Mouse (Mus musculus) lung, embryonic 14.5 days (tissue): ENCODE measurements around the gene 2210407C18Rik. TPM values are rescaled to one million over a fixed set of nuclear protein-coding genes. Genes with fewer than 3 reads are reported as not detected.
A peak's percentile ranks its signal among the peaks of the same experiment; 100 is the strongest.

Experiments used
- ATAC-seq: fragments of 200-750 bp; cut with Nextera tagmentation; 2 replicates; pipeline ENCODE4 v1.8.0; 2017; ENCODE audit warnings: mild to moderate bottlenecking, moderate TSS enrichment, moderate library complexity; ENCODE audit not compliant: insufficient read depth
- DNase-seq: peaks from one replicate; pipeline ENCODE4 v3.0.0-alpha.2; 2015
- H3K27ac ChIP-seq: fragments of 300-500 bp; sonication (generic); 2 replicates; pipeline ENCODE4 v1.5.1; 2014; ENCODE audit warnings: low read depth, mild to moderate bottlenecking, moderate library complexity
- H3K27me3 ChIP-seq: fragments of 300-500 bp; sonication (generic); 2 replicates; pipeline ENCODE4 v1.6.1; 2014; ENCODE audit warnings: low read length, control low read depth; ENCODE audit not compliant: insufficient read depth
- H3K36me3 ChIP-seq: fragments of 300-500 bp; sonication (generic); 2 replicates; pipeline ENCODE4 v1.6.1; 2014; ENCODE audit warnings: control low read depth; ENCODE audit not compliant: insufficient read depth
- H3K4me1 ChIP-seq: fragments of 300-500 bp; sonication (generic); 2 replicates; pipeline ENCODE4 v1.6.1; 2014; ENCODE audit warnings: antibody characterized with exemption, control low read depth; ENCODE audit not compliant: insufficient read depth
- H3K4me2 ChIP-seq: fragments of 300-500 bp; sonication (generic); 2 replicates; pipeline ENCODE4 v1.6.1; 2014; ENCODE audit warnings: mild to moderate bottlenecking
- H3K4me3 ChIP-seq: fragments of 300-500 bp; sonication (generic); 2 replicates; pipeline ENCODE4 v1.5.1; 2014; ENCODE audit warnings: low read depth, low read length
- H3K9ac ChIP-seq: fragments of 300-500 bp; sonication (generic); 2 replicates; pipeline ENCODE4 v1.6.1; 2014
- H3K9me3 ChIP-seq: fragments of 300-500 bp; sonication (generic); 2 replicates; pipeline ENCODE4 v1.6.1; 2016; ENCODE audit warnings: low read depth, low read length, control low read depth
- CTCF ChIP-seq: IDR thresholded peaks from 2 replicates; pipeline ENCODE4 v1.5.1; 2016; ENCODE audit warnings: antibody characterized with exemption, low read depth
- WGBS: fragments of 180-500 bp; shearing (Covaris S2); extraction: QIAGEN DNeasy Blood & Tissue Kit; methylation state at CpG from one replicate; pipeline ENCODE4 v1.1.7; 2014; 5-methylcytosine and 5-hydroxymethylcytosine counted together
- polyA plus RNA-seq: library from polyadenylated mRNA; unstranded; fragments of >200 nt; fragmentation: Nextera tagmentation; extraction: Ambion mirVana; gene quantifications from 2 replicates; pipeline ENCODE4 v1.2.1, GENCODE M21; 2014

The 2210407C18Rik gene
- polyA plus RNA-seq: not detected in 2 replicates

DNA sequence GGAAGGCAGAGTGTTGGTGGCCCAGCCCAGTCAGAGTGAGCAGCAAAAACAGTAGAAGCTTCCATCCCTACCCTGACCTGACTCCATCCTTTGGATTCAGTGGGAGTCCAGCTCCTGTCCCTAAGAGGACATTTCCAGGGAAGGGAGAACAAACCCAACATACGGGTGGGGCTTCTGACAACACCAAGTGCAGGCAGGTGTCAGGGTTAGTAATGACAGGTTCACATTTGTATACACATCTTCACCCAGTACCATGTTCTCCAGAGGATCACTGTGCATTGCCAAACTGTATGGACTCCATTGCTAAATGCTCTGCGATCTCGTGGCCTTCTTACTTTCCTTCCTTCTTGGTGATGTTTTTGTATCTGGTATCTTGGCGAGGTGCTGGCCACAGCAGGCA is at the start of gene 2210407C18Rik:
Gene 2210407C18Rik (minus strand): TSS at position 101 of the 400 bp plus-strand sequence.
- Histone ChIP-seq H3K27ac (no peak within 1 kb of the TSS), H3K9me3 (no peaks in the 10 kb centered on the region), H3K4me1 (no peaks in the 10 kb centered on the region), H3K36me3 (no peaks in the 10 kb centered on the region), H3K4me3 (no peak within 1 kb of the TSS), H3K4me2 (no peak within 1 kb of the TSS), H3K27me3 (no peaks in the 10 kb centered on the region), H3K9ac (no peak within 1 kb of the TSS)
- TF ChIP-seq CTCF: no peak
- WGBS: 83% methylated on average over 4 of the region's 4 CpGs
- ATAC-seq (no peak), DNase-seq (no peak)

- no peak within 1 kb of the TSS for H3K4me2 ChIP-seq
- no peak for ATAC-seq
- DNase-seq: no peak
- no peak within 1 kb of the TSS for H3K4me3 ChIP-seq
- no peaks in the 10 kb centered on the region for H3K9me3 ChIP-seq
- no peak within 1 kb of the TSS for H3K9ac ChIP-seq
- no peak within 1 kb of the TSS for H3K27ac ChIP-seq
- H3K27me3 ChIP-seq: no peaks in the 10 kb centered on the region
- no peak for TF ChIP-seq CTCF
- no peaks in the 10 kb centered on the region for H3K4me1 ChIP-seq
- no peaks in the 10 kb centered on the region for H3K36me3 ChIP-seq
- WGBS: 83% methylated on average over 4 of the region's 4 CpGs
Measured at GRCm38 (mm10) chr11:58658596-58658995, 42.7 kb upstream of the 2210407C18Rik start, which contains the start of gene Olfr322. Gene Olfr322 (plus strand): TSS chr11:58658782.

DNA sequence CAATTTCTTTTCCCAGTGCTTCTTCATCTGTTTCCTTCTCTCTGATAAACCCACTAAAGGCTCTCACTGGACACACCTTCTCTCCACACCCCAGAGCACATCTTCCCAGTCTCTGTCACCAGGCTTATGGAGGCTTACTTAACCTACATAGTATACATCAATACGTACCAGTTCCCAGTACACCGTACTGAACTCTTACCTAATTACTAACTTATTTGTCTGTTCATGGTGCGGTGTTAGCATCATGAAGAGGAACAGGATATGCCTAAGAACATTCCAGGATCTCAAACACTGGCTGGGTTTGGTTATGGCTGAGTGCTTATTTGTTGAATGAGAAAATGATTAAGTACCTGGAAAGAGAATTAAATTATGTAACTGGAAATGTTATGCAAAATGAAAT is 39.3 kb upstream of the 2210407C18Rik start:
- DNase-seq (no peak), ATAC-seq (no peak)
- no peak overlapping the region for H3K27ac ChIP-seq
- H3K4me1 ChIP-seq: no peaks in the 10 kb centered on the region
- no peak overlapping the region for H3K4me2 ChIP-seq
- no peaks in the 10 kb centered on the region for H3K9me3 ChIP-seq
- H3K9ac ChIP-seq: no peak overlapping the region
- WGBS: 85% methylated on average over 3 of the region's 3 CpGs
- H3K27me3 ChIP-seq: no peaks in the 10 kb centered on the region
- TF ChIP-seq CTCF: no peak
- H3K4me3 ChIP-seq: no peak overlapping the region
- H3K36me3 ChIP-seq: no peaks in the 10 kb centered on the region

DNA sequence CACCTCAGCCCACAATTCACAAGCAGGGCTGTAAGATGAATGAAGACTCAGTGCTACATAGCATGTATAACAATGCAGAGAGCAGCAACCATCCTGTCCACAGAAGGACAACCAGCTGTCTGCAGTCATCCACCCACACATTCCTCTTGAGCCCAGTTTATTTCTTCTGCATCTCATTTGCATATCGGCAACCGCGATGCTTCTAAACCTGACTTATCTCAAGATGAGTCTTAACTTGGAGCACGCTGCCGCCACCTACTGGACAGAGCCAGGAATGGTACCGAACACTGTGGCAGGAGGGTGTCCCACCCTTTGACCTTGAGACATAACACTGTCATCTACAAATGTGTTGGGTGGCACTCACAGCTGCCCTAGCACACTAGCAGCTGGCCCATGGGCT is 27.5 kb upstream of the 2210407C18Rik start:
- Histone ChIP-seq H3K4me2 (no peak overlapping the region), H3K27ac (no peak overlapping the region), H3K9me3 (no peaks in the 10 kb centered on the region), H3K27me3 (peaks cover 11% of the 10 kb centered on the region), H3K4me3 (no peak overlapping the region), H3K36me3 (no peaks in the 10 kb centered on the region), H3K4me1 (no peaks in the 10 kb centered on the region), H3K9ac (no peak overlapping the region)
- ATAC-seq (no peak), DNase-seq (peak; percentile 66)
- TF ChIP-seq CTCF: peak; percentile 68
- WGBS: 35% methylated on average over 6 of the region's 6 CpGs

DNA sequence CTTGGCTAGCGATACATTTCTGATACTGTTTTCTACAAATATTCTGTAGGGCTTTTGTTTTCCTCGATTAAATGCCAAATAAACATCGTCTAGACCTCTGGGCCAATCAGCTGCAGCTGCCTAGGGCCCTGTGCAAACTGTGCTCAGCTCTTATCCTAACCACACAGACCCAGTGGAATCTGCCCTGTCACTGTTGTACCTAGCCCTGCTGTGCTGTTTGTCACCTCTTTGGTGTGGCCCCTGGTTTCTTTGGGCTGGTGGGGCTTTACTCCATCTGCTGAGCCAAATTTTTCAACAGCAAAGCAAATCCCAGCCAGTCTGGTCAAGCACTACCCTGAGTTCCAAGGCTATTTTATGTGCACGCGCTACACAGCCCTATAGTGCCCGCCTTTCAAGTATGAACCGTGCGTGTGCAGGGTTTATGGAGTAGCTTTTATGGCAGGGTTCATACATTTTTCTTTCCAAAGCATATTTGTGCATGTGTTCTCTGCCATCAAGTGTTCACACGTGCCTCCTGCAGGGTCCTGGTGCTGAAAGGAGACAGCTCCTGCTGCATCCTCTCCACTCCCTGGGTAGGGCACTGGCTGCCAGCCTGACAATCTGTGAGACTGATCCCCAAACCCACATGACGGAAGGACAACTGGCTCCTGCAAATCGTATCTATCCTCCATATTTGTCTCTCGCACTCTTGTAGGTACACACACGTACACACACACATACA is 25.9 kb upstream of the 2210407C18Rik start:
- H3K4me3 ChIP-seq: no peak overlapping the region
- H3K27ac ChIP-seq: 0 out of 2 replicates have a peak overlapping the region, but pooled peaks have one; percentile 32
- 0 out of 2 replicates have a peak overlapping the region, but pooled peaks have one; percentile 7 for H3K4me2 ChIP-seq
- ATAC-seq: peak; percentile 60; the same call in 1 of the 2 replicates
- no peak for DNase-seq
- 74% methylated on average over 13 of the region's 13 CpGs for whole genome bisulfite sequencing
- H3K9me3 ChIP-seq: no peaks in the 10 kb centered on the region
- no peaks in the 10 kb centered on the region for H3K36me3 ChIP-seq
- TF ChIP-seq CTCF: no peak
- H3K9ac ChIP-seq: no peak overlapping the region
- peaks cover 11% of the 10 kb centered on the region for H3K27me3 ChIP-seq
- H3K4me1 ChIP-seq: no peaks in the 10 kb centered on the region

- no peak overlapping the region; the same call in 1 of the 2 replicates for H3K9ac ChIP-seq
- no peak for TF ChIP-seq CTCF
- H3K4me1 ChIP-seq: no peaks in the 10 kb centered on the region
- no peaks in the 10 kb centered on the region for H3K36me3 ChIP-seq
- no peaks in the 10 kb centered on the region for H3K9me3 ChIP-seq
- peak overlapping the region; percentile 30; the same call in 1 of the 2 replicates for H3K4me3 ChIP-seq
- H3K27me3 ChIP-seq: peaks cover 11% of the 10 kb centered on the region
- H3K27ac ChIP-seq: no peak overlapping the region; the same call in 1 of the 2 replicates
- peak overlapping the region; percentile 61 for H3K4me2 ChIP-seq
- WGBS: 27% methylated on average over 14 of the region's 14 CpGs
- DNase-seq: no peak
- ATAC-seq: no peak
Measured at GRCm38 (mm10) chr11:58641057-58641456, 25.2 kb upstream of the 2210407C18Rik start.

DNA sequence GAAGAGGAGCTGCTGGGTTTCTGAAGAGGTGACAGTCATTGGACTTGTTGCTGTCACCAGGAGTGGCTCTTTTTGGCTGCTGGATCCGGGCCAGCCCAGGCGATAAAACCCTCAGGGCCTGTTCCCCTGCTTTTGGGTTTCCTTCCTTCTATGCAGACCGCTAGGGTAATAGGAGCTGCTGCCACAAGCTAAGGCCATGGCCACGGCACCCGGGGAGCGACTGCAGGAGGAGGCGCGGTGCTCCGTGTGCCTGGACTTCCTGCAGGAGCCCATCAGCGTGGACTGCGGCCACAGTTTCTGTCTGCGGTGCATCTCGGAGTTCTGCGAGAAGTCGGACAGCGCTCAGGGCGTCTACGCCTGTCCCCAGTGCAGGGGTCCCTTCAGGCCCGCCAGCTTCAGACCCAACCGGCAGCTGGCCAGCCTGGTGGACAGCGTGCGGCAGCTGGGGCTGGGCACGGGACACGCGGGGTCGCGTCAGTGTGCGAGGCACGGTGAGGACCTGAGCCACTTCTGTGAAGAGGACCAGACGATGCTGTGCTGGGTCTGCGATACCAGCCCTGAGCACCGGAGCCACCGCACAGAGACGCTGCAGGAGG is 24.5 kb upstream of the 2210407C18Rik start, which contains the start of gene Trim58:
Gene Trim58 (plus strand): TSS at position 194 of the 596 bp plus-strand sequence.
- no peak for TF ChIP-seq CTCF
- Histone ChIP-seq H3K4me3 (peak within 1 kb of the TSS; percentile 30), H3K9me3 (no peaks in the 10 kb centered on the region), H3K4me1 (no peaks in the 10 kb centered on the region), H3K36me3 (no peaks in the 10 kb centered on the region), H3K27ac (peak within 1 kb of the TSS; percentile 50; the same call in 1 of the 2 replicates), H3K4me2 (peak within 1 kb of the TSS; percentile 61), H3K9ac (peak within 1 kb of the TSS; percentile 40), H3K27me3 (peaks cover 11% of the 10 kb centered on the region)
- ATAC-seq (peak; percentile 56; the same call in 1 of the 2 replicates), DNase-seq (peak; percentile 59)
- 2% methylated on average over 34 of the region's 34 CpGs for WGBS
